Mouse (Mus musculus) erythroblast, embryonic 14.5 days (primary cell): Measurements from ENCODE around the gene Muc15.

ENCODE experiments used
- GATA1 ChIP-seq: IDR thresholded peaks from 2 replicates; pipeline ENCODE4 v1.6.1; 2012; ENCODE audit warnings: low read length, inconsistent platforms, mixed read lengths
- TAL1 ChIP-seq: IDR thresholded peaks from 3 replicates; pipeline ENCODE4 v1.6.1; 2012; ENCODE audit warnings: low read length, inconsistent platforms, mixed read lengths

DNA sequence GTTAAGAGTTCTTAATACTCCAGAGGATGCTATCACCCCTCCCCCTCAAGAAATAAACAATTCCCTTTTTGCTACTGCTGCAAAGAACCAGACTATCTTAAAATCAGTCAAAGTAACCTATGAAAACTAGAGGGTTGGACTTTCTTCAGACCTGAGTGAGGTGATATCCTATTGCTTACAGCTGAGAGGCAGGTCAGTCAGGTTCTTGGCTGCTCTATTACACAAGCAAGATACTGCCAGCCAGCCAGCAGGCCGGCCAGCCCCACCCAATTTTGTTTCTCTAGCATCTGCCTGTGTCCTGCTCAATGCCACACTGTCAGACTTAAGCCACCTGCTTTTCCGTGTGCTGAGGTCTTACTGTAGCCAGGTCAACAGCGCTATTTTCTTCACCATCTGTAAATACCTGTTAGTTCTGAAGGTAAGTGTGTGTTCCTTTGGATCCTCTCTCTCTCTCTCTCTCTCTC is at the start of gene Muc15:
- TF ChIP-seq GATA1 (no peak), TAL1 (no peak)
